Mouse (Mus musculus): ENCODE results near the gene Ccr10. TPM values are rescaled to one million over a fixed set of nuclear protein-coding genes. Genes with fewer than 3 reads are reported as not detected.
"Not testable (repeated sequence)": the region's sequence is repeated elsewhere in the genome, so short reads cannot be mapped to it uniquely, and the experiment has no call there.

Gene Ccr10
- total RNA-seq, 2 experiments from 2014 or later: not detected

DNA sequence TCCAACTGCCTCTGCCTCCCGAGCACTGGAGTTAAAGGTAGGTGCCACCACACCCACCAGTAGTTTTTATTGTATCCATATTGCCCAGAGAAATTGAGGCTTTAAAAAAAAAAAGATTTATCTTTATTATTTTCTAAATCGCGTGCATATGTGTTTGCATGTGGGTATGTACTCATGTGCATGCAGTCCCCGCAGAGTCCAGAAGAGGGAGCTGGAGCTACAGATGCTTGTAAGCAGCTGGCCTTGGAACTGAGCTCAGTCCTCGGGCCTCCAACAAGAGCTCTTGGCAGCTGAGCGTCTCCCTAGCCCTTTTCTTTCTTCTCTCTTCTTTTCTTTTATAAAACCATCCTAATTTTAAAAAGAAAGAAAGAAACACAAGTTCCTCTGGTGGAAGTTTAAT lies 43.5 kb downstream of the Ccr10 start:
- ATAC-seq (replicated peaks; ENCODE audit: poor library complexity, severe bottlenecking): no peak

GRCm38 (mm10) chr11:101131187-101131586 lies 44.1 kb downstream of the Ccr10 start:
- no peak for ATAC-seq (replicated peaks; ENCODE audit: poor library complexity, severe bottlenecking)

GRCm38 (mm10) chr11:101130056-101130756 lies 45.0 kb downstream of the Ccr10 start:
- no peak for ATAC-seq (replicated peaks; ENCODE audit: poor library complexity, severe bottlenecking)

DNA sequence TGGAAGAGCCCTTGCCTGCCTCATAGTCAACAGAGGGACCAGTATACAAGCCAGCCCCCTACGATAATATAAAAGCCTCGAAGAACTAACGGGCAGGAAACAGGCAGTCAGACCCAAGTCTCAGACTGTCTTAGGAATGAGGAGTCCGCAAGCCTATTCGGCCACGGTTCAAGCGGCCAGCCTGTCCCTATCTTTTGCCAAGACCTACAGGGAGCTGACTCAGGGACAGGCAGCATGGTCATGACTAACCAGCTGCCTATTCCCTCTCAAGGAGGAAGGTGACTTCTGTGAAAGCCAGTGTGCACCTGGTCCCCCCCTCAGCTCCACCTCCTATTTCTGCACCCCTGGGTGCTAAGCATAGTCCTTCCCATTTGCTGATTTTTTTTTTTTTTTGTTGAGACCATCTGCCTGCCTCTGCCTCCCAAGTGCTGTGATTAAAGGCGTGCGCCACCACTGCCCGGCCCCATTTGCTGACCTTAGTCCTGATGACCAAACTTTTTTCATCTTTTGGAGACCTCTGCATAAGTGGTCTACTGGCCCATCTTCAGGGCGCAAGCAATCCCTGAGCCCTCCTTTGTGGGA lies 46.2 kb downstream of the Ccr10 start:
- no peak for ATAC-seq (replicated peaks; ENCODE audit: poor library complexity, severe bottlenecking)

- ATAC-seq (replicated peaks; ENCODE audit: poor library complexity, severe bottlenecking): no peak
Observed at GRCm38 (mm10) chr11:101127075-101127474, 48.2 kb downstream of the Ccr10 start.

DNA sequence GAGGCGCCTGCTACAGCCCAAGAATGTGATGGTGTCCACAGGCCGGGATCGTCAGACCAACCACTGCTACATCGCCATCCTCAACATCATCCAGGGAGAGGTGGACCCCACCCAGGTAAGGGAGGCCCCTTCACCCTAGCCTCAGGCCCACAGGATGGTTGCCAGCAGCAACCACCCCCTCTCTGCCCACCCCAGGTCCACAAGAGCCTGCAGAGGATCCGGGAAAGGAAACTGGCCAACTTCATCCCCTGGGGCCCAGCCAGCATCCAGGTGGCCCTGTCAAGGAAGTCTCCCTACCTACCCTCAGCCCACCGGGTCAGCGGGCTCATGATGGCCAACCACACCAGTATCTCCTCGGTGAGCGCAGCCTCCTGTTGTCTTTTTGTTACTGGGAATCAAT lies 50.2 kb downstream of the Ccr10 start:
- not testable (repeated sequence) for ATAC-seq (replicated peaks; ENCODE audit: poor library complexity, severe bottlenecking)

GRCm38 (mm10) chr11:101124494-101124893 lies 50.7 kb downstream of the Ccr10 start:
- not testable (repeated sequence) for ATAC-seq (replicated peaks; ENCODE audit: poor library complexity, severe bottlenecking)

Other genes with a start within 250 kb of the Ccr10 start
- 51.6 and 54.7 TPM in 2 replicates for gene Stat3, start 235.9 kb downstream of the Ccr10 start, total RNA-seq (2014; fragmentation: Nextera tagmentation)
- gene Stat3, start 235.9 kb downstream of the Ccr10 start, total RNA-seq (2017): 52.1 and 80.7 TPM in 2 replicates
- gene Cavin1, start 204.6 kb downstream of the Ccr10 start, total RNA-seq (2014; fragmentation: Nextera tagmentation): 1.1 and 1.5 TPM in 2 replicates
- 0.93 and 1.6 TPM in 2 replicates for gene Cavin1, start 204.6 kb downstream of the Ccr10 start, total RNA-seq (2017)
- gene Atp6v0a1, start 166.0 kb downstream of the Ccr10 start, total RNA-seq (2014; fragmentation: Nextera tagmentation): 42.7 and 66.2 TPM in 2 replicates
- 16.8 and 17.9 TPM in 2 replicates for gene Atp6v0a1, start 166.0 kb downstream of the Ccr10 start, total RNA-seq (2017)
- 9.3 and 15.7 TPM in 2 replicates for gene Naglu, start 105.4 kb downstream of the Ccr10 start, total RNA-seq (2014; fragmentation: Nextera tagmentation)
- 12.7 and 13.7 TPM in 2 replicates for gene Naglu, start 105.4 kb downstream of the Ccr10 start, total RNA-seq (2017)
- gene Hsd17b1, start 97.0 kb downstream of the Ccr10 start, total RNA-seq (2014; fragmentation: Nextera tagmentation): 1.5 and 12.9 TPM in 2 replicates
- gene Hsd17b1, start 97.0 kb downstream of the Ccr10 start, total RNA-seq (2017): 7.4 and 8.2 TPM in 2 replicates
- 26.8 and 35.8 TPM in 2 replicates for gene Coasy, start 92.9 kb downstream of the Ccr10 start, total RNA-seq (2014; fragmentation: Nextera tagmentation)
- 30.5 and 32.2 TPM in 2 replicates for gene Coasy, start 92.9 kb downstream of the Ccr10 start, total RNA-seq (2017)
- 76.1 and 81.6 TPM in 2 replicates for gene Mlx, start 88.2 kb downstream of the Ccr10 start, total RNA-seq (2014; fragmentation: Nextera tagmentation)
- 68.2 and 82.4 TPM in 2 replicates for gene Mlx, start 88.2 kb downstream of the Ccr10 start, total RNA-seq (2017)
- 51.8 and 62.8 TPM in 2 replicates for gene Psmc3ip, start 80.0 kb downstream of the Ccr10 start, total RNA-seq (2014; fragmentation: Nextera tagmentation)
- 42.9 and 63.5 TPM in 2 replicates for gene Psmc3ip, start 80.0 kb downstream of the Ccr10 start, total RNA-seq (2017)
- gene Retreg3, start 55.5 kb downstream of the Ccr10 start, total RNA-seq (2014; fragmentation: Nextera tagmentation): 12.3 and 15.7 TPM in 2 replicates
- gene Retreg3, start 55.5 kb downstream of the Ccr10 start, total RNA-seq (2017): 20.0 and 27.4 TPM in 2 replicates
- 27.6 and 53.4 TPM in 2 replicates for gene Tubg1, start 55.5 kb downstream of the Ccr10 start, total RNA-seq (2014; fragmentation: Nextera tagmentation)
- gene Tubg1, start 55.5 kb downstream of the Ccr10 start, total RNA-seq (2017): 25.8 and 43.7 TPM in 2 replicates
- gene Tubg2, start 19.5 kb downstream of the Ccr10 start, total RNA-seq (2014; fragmentation: Nextera tagmentation): not detected in 2 replicates
- not detected in 2 replicates for gene Tubg2, start 19.5 kb downstream of the Ccr10 start, total RNA-seq (2017)
- gene Cntnap1, start 4.9 kb downstream of the Ccr10 start, total RNA-seq (2014; fragmentation: Nextera tagmentation): 0.41 and 0.83 TPM in 2 replicates
- gene Cntnap1, start 4.9 kb downstream of the Ccr10 start, total RNA-seq (2017): 0.36 and 0.65 TPM in 2 replicates
- 1.4 TPM in 1 of 2 replicates, not detected in the other for gene Plekhh3, start 4.1 kb downstream of the Ccr10 start, total RNA-seq (2014; fragmentation: Nextera tagmentation)
- gene Plekhh3, start 4.1 kb downstream of the Ccr10 start, total RNA-seq (2017): 0.47 TPM in 1 of 2 replicates, not detected in the other
- gene Ezh1, start 51.0 kb upstream of the Ccr10 start, total RNA-seq (2014; fragmentation: Nextera tagmentation): 15.2 and 31.0 TPM in 2 replicates
- 13.6 and 17.7 TPM in 2 replicates for gene Ezh1, start 51.0 kb upstream of the Ccr10 start, total RNA-seq (2017)
- gene Ramp2, start 70.6 kb upstream of the Ccr10 start, total RNA-seq (2014; fragmentation: Nextera tagmentation): not detected in 2 replicates
- 0.98 and 1.4 TPM in 2 replicates for gene Ramp2, start 70.6 kb upstream of the Ccr10 start, total RNA-seq (2017)
- gene Vps25, start 78.3 kb upstream of the Ccr10 start, total RNA-seq (2014; fragmentation: Nextera tagmentation): 176 and 203 TPM in 2 replicates
- gene Vps25, start 78.3 kb upstream of the Ccr10 start, total RNA-seq (2017): 76.7 and 80.4 TPM in 2 replicates
- gene Wnk4, start 85.1 kb upstream of the Ccr10 start, total RNA-seq (2014; fragmentation: Nextera tagmentation): not detected in 2 replicates
- 2.6 TPM in 1 of 2 replicates, not detected in the other for gene Wnk4, start 85.1 kb upstream of the Ccr10 start, total RNA-seq (2017)
- gene Cntd1, start 103.6 kb upstream of the Ccr10 start, total RNA-seq (2014; fragmentation: Nextera tagmentation): not detected in 2 replicates
- gene Cntd1, start 103.6 kb upstream of the Ccr10 start, total RNA-seq (2017): 0.72 and 3.3 TPM in 2 replicates
- 53.2 and 61.3 TPM in 2 replicates for gene Coa3, start 103.7 kb upstream of the Ccr10 start, total RNA-seq (2014; fragmentation: Nextera tagmentation)
- 32.3 and 35.5 TPM in 2 replicates for gene Coa3, start 103.7 kb upstream of the Ccr10 start, total RNA-seq (2017)
- 58.4 and 81.1 TPM in 2 replicates for gene Becn1, start 126.8 kb upstream of the Ccr10 start, total RNA-seq (2014; fragmentation: Nextera tagmentation)
- gene Becn1, start 126.8 kb upstream of the Ccr10 start, total RNA-seq (2017): 177 and 214 TPM in 2 replicates
- gene Psme3, start 140.8 kb upstream of the Ccr10 start, total RNA-seq (2014; fragmentation: Nextera tagmentation): 163 and 205 TPM in 2 replicates
- gene Psme3, start 140.8 kb upstream of the Ccr10 start, total RNA-seq (2017): 121 and 138 TPM in 2 replicates
- 2.8 and 3.7 TPM in 2 replicates for gene Aoc2, start 149.6 kb upstream of the Ccr10 start, total RNA-seq (2014; fragmentation: Nextera tagmentation)
- gene Aoc2, start 149.6 kb upstream of the Ccr10 start, total RNA-seq (2017): 1.8 and 2.0 TPM in 2 replicates
- gene Aoc3, start 155.2 kb upstream of the Ccr10 start, total RNA-seq (2014; fragmentation: Nextera tagmentation): not detected in 2 replicates
- not detected in 2 replicates for gene Aoc3, start 155.2 kb upstream of the Ccr10 start, total RNA-seq (2017)
- gene G6pc, start 192.1 kb upstream of the Ccr10 start, total RNA-seq (2014; fragmentation: Nextera tagmentation): not detected in 2 replicates
- gene G6pc, start 192.1 kb upstream of the Ccr10 start, total RNA-seq (2017): not detected in 2 replicates
- gene Aarsd1, start 242.2 kb upstream of the Ccr10 start, total RNA-seq (2014; fragmentation: Nextera tagmentation): 59.3 and 82.3 TPM in 2 replicates
- 63.1 and 74.5 TPM in 2 replicates for gene Aarsd1, start 242.2 kb upstream of the Ccr10 start, total RNA-seq (2017)
- 6.6 TPM in 1 of 2 replicates, not detected in the other for gene Gm27029, start 249.4 kb upstream of the Ccr10 start, total RNA-seq (2014; fragmentation: Nextera tagmentation)
- gene Gm27029, start 249.4 kb upstream of the Ccr10 start, total RNA-seq (2017): 7.8 TPM in 1 of 2 replicates, not detected in the other
- 5.7 and 8.1 TPM in 2 replicates for gene Rundc1, start 249.6 kb upstream of the Ccr10 start, total RNA-seq (2014; fragmentation: Nextera tagmentation)
- 4.3 and 6.0 TPM in 2 replicates for gene Rundc1, start 249.6 kb upstream of the Ccr10 start, total RNA-seq (2017)
- 0.49 and 2.7 TPM in 2 replicates for gene Ptges3l, start 249.9 kb upstream of the Ccr10 start, total RNA-seq (2014; fragmentation: Nextera tagmentation)
- gene Ptges3l, start 249.9 kb upstream of the Ccr10 start, total RNA-seq (2017): 0.52 and 9.1 TPM in 2 replicates